ENCODE assay signal across 20 mouse cellular contexts in genomic region chr11:32555103-32555689, GRCm38 (mm10). TPM values are rescaled to one million over a fixed set of nuclear protein-coding genes. Genes with fewer than 3 reads are reported as not detected.
DNase-seq lines count a peak whose midpoint lies in the region; ATAC-seq and TF ChIP-seq lines count a peak whose summit lies in the region.
"Had no signal": no experiment of that assay in that cellular context is flagged by ENCODE, and none has a peak within 500 bp of the region (broad histone marks: within the 10 kb centered on the region; RNA-seq: fewer than 3 reads in every experiment).

No protein-coding gene starts in this region.

- 75% methylated on average over 12 of the region's 12 CpGs for WGBS in liver, adult 2 months
- 88% methylated on average over 12 of the region's 12 CpGs for WGBS in liver, embryonic 11.5 days
- WGBS in liver, embryonic 16.5 days (ENCODE audit: insufficient replicate concordance) = 71% methylated on average over 12 of the region's 12 CpGs
- 89% methylated on average over 12 of the region's 12 CpGs for WGBS in neural tube, embryonic 15.5 days

- no peak for ATAC-seq in liver, embryonic 11.5 days (replicated peaks; ENCODE audit: low FRiP score)
- peak; percentile 9; the same call in 1 of the 2 replicates for ATAC-seq in liver, embryonic 16.5 days (ENCODE audit: low read depth)
- no peak for ATAC-seq in neural tube, embryonic 15.5 days (ENCODE audit: low FRiP score)
- ATAC-seq: forebrain, embryonic 14.5 days; midbrain, embryonic 16.5 days had no signal

- no peaks in the 10 kb centered on the region for H3K36me3 ChIP-seq in liver, adult 2 months (ENCODE audit: control insufficient read depth, insufficient read depth, low read length)
- H3K36me3 ChIP-seq in liver, embryonic 11.5 days (ENCODE audit: control insufficient read depth, insufficient read depth, low read length) = no peaks in the 10 kb centered on the region
- no peaks in the 10 kb centered on the region for H3K36me3 ChIP-seq in liver, embryonic 16.5 days (ENCODE audit: control insufficient read depth, insufficient read depth)
- H3K36me3 ChIP-seq in neural tube, embryonic 15.5 days = no peaks in the 10 kb centered on the region
- H3K36me3 ChIP-seq: heart, embryonic 13.5 days; limb, embryonic 10.5 days; liver, embryonic 15.5 days had no signal

- TF ChIP-seq POLR2A in liver, adult 2 months (IDR thresholded peaks at IDR 0.05; ENCODE audit: extremely low read depth, insufficient read depth, low read length) = no peak

- peaks cover 10% of the 10 kb centered on the region; the same call in 1 of the 2 replicates for H3K4me1 ChIP-seq in liver, adult 2 months (ENCODE audit: control insufficient read depth, insufficient read depth, low read length)
- peaks cover 39% of the 10 kb centered on the region for H3K4me1 ChIP-seq in liver, embryonic 11.5 days (replicated peaks; ENCODE audit: control insufficient read depth, insufficient read depth, low read length)
- H3K4me1 ChIP-seq in liver, embryonic 16.5 days (ENCODE audit: control insufficient read depth, low read depth, low read length) = peaks cover 40% of the 10 kb centered on the region
- peaks cover 28% of the 10 kb centered on the region for H3K4me1 ChIP-seq in neural tube, embryonic 15.5 days

- H3K9me3 ChIP-seq in liver, embryonic 11.5 days (ENCODE audit: control insufficient read depth, low read length) = no peaks in the 10 kb centered on the region
- H3K9me3 ChIP-seq in liver, embryonic 16.5 days (replicated peaks; ENCODE audit: control insufficient read depth, low read length) = no peaks in the 10 kb centered on the region
- H3K9me3 ChIP-seq in neural tube, embryonic 15.5 days (replicated peaks) = no peaks in the 10 kb centered on the region
- H3K9me3 ChIP-seq: heart, embryonic 13.5 days; limb, embryonic 10.5 days; liver, embryonic 15.5 days had no signal

- no peak overlapping the region; the same call in 1 of the 2 replicates for H3K4me2 ChIP-seq in liver, embryonic 11.5 days
- H3K4me2 ChIP-seq in liver, embryonic 16.5 days (ENCODE audit: low read depth, low read length) = no peak overlapping the region
- no peak overlapping the region for H3K4me2 ChIP-seq in neural tube, embryonic 15.5 days
- H3K4me2 ChIP-seq: heart, embryonic 13.5 days; liver, embryonic 15.5 days had no signal

- H3K27ac ChIP-seq in liver, adult 2 months (replicated peaks; ENCODE audit: insufficient read depth, low read depth, low read length) = 0 out of 2 replicates have a peak overlapping the region, but pooled peaks have one; percentile 5
- H3K27ac ChIP-seq in liver, embryonic 11.5 days (ENCODE audit: low read depth, low read length) = no peak overlapping the region
- H3K27ac ChIP-seq in liver, embryonic 16.5 days (ENCODE audit: low read length) = 0 out of 2 replicates have a peak overlapping the region, but pooled peaks have one; percentile 16
- no peak overlapping the region for H3K27ac ChIP-seq in neural tube, embryonic 15.5 days (replicated peaks)
- H3K27ac ChIP-seq: limb, embryonic 10.5 days had no signal

- no peaks in the 10 kb centered on the region for H3K79me2 ChIP-seq in liver, adult 2 months (ENCODE audit: control insufficient read depth, insufficient read depth, low read length)

- no peak overlapping the region for H3K9ac ChIP-seq in liver, adult 2 months (ENCODE audit: low read depth, low read length)
- H3K9ac ChIP-seq in liver, embryonic 11.5 days (ENCODE audit: low read depth, low read length) = no peak overlapping the region
- H3K9ac ChIP-seq in liver, embryonic 16.5 days (ENCODE audit: low read depth, low read length) = no peak overlapping the region
- no peak overlapping the region for H3K9ac ChIP-seq in neural tube, embryonic 15.5 days (replicated peaks)
- H3K9ac ChIP-seq: heart, embryonic 13.5 days; liver, embryonic 15.5 days had no signal

- H3K4me3 ChIP-seq in liver, adult 2 months (ENCODE audit: insufficient read depth, low read depth, low read length) = no peak overlapping the region
- H3K4me3 ChIP-seq in liver, embryonic 11.5 days (ENCODE audit: low read depth, low read length) = no peak overlapping the region
- no peak overlapping the region for H3K4me3 ChIP-seq in liver, embryonic 16.5 days (ENCODE audit: low read depth, low read length)
- no peak overlapping the region for H3K4me3 ChIP-seq in neural tube, embryonic 15.5 days (replicated peaks)
- H3K4me3 ChIP-seq: heart, embryonic 13.5 days; limb, embryonic 10.5 days; liver, embryonic 15.5 days had no signal

- DNase-seq in cerebellum, postnatal 25 days = peak; percentile 41 to 54
- DNase-seq in cerebellum, adult 18-20 months = no peak
- peak; percentile 73 for DNase-seq in liver, adult 2 months (ENCODE audit: extremely low read depth, low read depth, low spot score)
- no peak for DNase-seq in liver, embryonic 11.5 days (ENCODE audit: low spot score)
- peak; percentile 53 for DNase-seq in CD4-positive helper T cell, adult 2 months (ENCODE audit: low read depth, low spot score)
- no peak for DNase-seq in frontal cortex, postnatal 10 days (ENCODE audit: low spot score in 2 of 2)
- DNase-seq: adrenal gland, postnatal 36 days; cerebellum, adult 9-10 months; kidney, adult 9 months; layer of hippocampus, adult 9-11 months; lung, postnatal 10 days; retina, postnatal 1 day had no signal

- no peaks in the 10 kb centered on the region for H3K27me3 ChIP-seq in liver, adult 2 months (ENCODE audit: control insufficient read depth, insufficient read depth, low read length)
- H3K27me3 ChIP-seq in liver, embryonic 11.5 days (replicated peaks; ENCODE audit: control insufficient read depth, insufficient read depth, low read length) = no peaks in the 10 kb centered on the region
- H3K27me3 ChIP-seq in liver, embryonic 16.5 days (ENCODE audit: control insufficient read depth, insufficient read depth, low read depth, low read length) = no peaks in the 10 kb centered on the region
- H3K27me3 ChIP-seq in neural tube, embryonic 15.5 days (replicated peaks) = no peaks in the 10 kb centered on the region
- H3K27me3 ChIP-seq: heart, embryonic 13.5 days; liver, embryonic 15.5 days had no signal

- no peak for TF ChIP-seq CTCF in liver, adult 2 months (IDR thresholded peaks at IDR 0.05; ENCODE audit: low read depth, low read length)

RNA-seq across cellular contexts. Expression of gene Stk10, which starts 22.1 kb away (rescaled TPM):
- 2.0 and 2.5 TPM in 2 replicates for total RNA-seq in liver, adult 2 months (2014; rRNA removed)
- 2.0 and 2.4 TPM in 2 replicates for polyA plus RNA-seq in liver, adult 2 months (2012; rRNA removed)
- polyA plus RNA-seq in liver, embryonic 11.5 days (2014; fragmentation: Nextera tagmentation; extraction: Ambion mirVana) = 4.8 and 5.8 TPM in 2 replicates
- 3.6 and 4.8 TPM in 2 replicates for polyA plus RNA-seq in liver, embryonic 16.5 days (2015; fragmentation: Nextera tagmentation; extraction: Ambion mirVana)
- polyA plus RNA-seq in neural tube, embryonic 15.5 days (2015; fragmentation: Nextera tagmentation; extraction: Ambion mirVana) = 2.3 and 3.9 TPM in 2 replicates

RNA-seq across cellular contexts. Expression of gene Efcab9, which starts 23.3 kb away (rescaled TPM):
- total RNA-seq in liver, adult 2 months (2014; rRNA removed) = 0.34 TPM in 1 of 2 replicates, not detected in the other
- polyA plus RNA-seq in liver, adult 2 months (2012; rRNA removed) = not detected in 2 replicates
- polyA plus RNA-seq in liver, embryonic 11.5 days (2014; fragmentation: Nextera tagmentation; extraction: Ambion mirVana) = 0.25 and 0.49 TPM in 2 replicates
- 0.13 and 0.34 TPM in 2 replicates for polyA plus RNA-seq in liver, embryonic 16.5 days (2015; fragmentation: Nextera tagmentation; extraction: Ambion mirVana)
- 0.63 TPM in 1 of 2 replicates, not detected in the other for polyA plus RNA-seq in neural tube, embryonic 15.5 days (2015; fragmentation: Nextera tagmentation; extraction: Ambion mirVana)
- total RNA-seq: hematopoietic stem cell, adult 5-6 weeks had no signal
- polyA plus RNA-seq: forebrain, embryonic 14.5 days; midbrain, embryonic 16.5 days had no signal

Comparison
In these comparisons a context has a peak if more than half of its experiments do, and no peak if none do; other contexts are left out.
1. DNase-seq: peak in cerebellum, postnatal 25 days (2 of 2), liver, adult 2 months (single experiment) and CD4-positive helper T cell, adult 2 months (single experiment); none in cerebellum, adult 18-20 months (0 of 2), liver, embryonic 11.5 days (single experiment) and frontal cortex, postnatal 10 days (0 of 2).
2. H3K27ac ChIP-seq: peak in liver, adult 2 months (single experiment) and liver, embryonic 16.5 days (single experiment); none in liver, embryonic 11.5 days (single experiment) and neural tube, embryonic 15.5 days (single experiment).